Mouse (Mus musculus) splenic B cell, adult 2 months (primary cell): ENCODE measurements around the gene Olfr1191-ps1.
"Not testable (repeated sequence)": the region's sequence is repeated elsewhere in the genome, so short reads cannot be mapped to it uniquely, and the experiment has no call there.

Experiments
- DNase-seq: peaks from one replicate; pipeline ENCODE4 v3.0.0-alpha.2; 2011; ENCODE audit warnings: low read depth, low spot score
- H3K27me3 ChIP-seq: 2 replicates; pipeline ENCODE4 v1.6.1; 2012; ENCODE audit warnings: mild to moderate bottlenecking, low read length, moderate library complexity, mixed read lengths; ENCODE audit not compliant: control insufficient read depth, poor library complexity, insufficient read depth, severe bottlenecking
- H3K36me3 ChIP-seq: 2 replicates; pipeline ENCODE4 v1.6.1; 2012; ENCODE audit warnings: mild to moderate bottlenecking, low read length, moderate library complexity, mixed read lengths; ENCODE audit not compliant: control insufficient read depth, poor library complexity, insufficient read depth, severe bottlenecking

Gene Olfr1191-ps1

DNA sequence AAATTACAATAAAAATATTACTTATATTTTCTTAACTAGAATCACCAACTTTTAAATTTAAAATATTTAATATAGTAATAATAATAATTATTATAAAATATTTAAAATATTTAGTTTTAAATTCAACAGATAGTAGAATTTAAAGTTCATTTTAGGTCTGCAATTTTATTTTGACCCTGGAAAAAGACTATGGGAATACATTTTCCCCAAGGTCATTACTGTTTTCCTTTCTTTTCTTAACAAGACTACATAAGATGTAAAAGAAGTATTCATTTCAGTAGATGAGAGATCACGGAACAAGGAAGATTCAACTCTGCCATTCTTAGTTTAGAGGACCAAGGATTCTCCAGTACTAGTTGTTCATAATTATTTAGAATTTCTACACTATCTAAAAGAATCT lies at the start of gene Olfr1191-ps1:
Olfr1191-ps1 (plus strand) TSS at position 301 of the 400 bp plus-strand sequence.
- H3K27me3 ChIP-seq, H3K36me3 ChIP-seq, DNase-seq: not testable (repeated sequence)

DNA sequence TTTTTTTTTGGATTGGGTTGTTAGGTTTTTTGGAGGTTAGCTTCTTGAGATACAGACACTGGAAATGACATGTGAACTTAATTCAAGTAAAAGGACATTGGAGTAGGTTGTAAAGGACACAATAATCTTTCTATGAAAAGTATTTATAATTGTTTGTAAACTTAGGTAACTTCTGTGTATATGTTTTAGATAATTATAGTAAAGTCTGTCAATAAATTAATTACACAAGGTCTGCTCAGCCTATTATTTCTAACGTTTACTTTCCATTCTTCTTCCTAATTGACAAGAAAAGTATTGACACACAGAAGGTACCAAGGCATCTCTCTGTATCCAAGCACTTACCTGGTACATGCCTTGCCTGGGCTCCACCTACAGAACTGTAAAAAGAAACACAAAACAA lies 7.9 kb downstream of the Olfr1191-ps1 start, which contains the start of gene Olfr1192-ps1:
Olfr1192-ps1 (plus strand) TSS at position 301 of the 400 bp plus-strand sequence.
- no peak for DNase-seq
- H3K36me3 ChIP-seq = no peaks in the 10 kb centered on the region

DNA sequence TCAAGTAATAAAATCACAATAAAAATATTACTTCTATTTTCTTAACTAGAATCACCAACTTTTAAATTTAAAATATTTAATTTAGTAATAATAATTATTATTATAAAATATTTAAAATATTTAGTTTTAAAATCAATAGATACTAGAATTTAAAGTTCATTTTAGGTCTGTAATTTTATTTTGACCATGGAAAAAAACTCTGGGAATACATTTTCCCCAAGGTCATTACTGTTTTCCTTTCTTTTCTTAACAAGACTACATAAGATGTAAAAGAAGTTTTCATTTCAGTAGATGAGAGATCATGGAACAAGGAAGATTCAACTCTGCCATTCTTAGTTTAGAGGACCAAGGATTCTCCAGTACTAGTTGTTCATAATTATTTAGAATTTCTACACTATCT lies 35.0 kb downstream of the Olfr1191-ps1 start, which contains the start of gene Olfr1193:
Olfr1193 (plus strand) TSS at position 301 of the 400 bp plus-strand sequence.
- not testable (repeated sequence) for DNase-seq, H3K36me3 ChIP-seq, H3K27me3 ChIP-seq

More for the DNA sequence above, 7.9 kb downstream of the Olfr1191-ps1 start, which contains the start of gene Olfr1192-ps1:
- no peaks in the 10 kb centered on the region for H3K27me3 ChIP-seq

DNA sequence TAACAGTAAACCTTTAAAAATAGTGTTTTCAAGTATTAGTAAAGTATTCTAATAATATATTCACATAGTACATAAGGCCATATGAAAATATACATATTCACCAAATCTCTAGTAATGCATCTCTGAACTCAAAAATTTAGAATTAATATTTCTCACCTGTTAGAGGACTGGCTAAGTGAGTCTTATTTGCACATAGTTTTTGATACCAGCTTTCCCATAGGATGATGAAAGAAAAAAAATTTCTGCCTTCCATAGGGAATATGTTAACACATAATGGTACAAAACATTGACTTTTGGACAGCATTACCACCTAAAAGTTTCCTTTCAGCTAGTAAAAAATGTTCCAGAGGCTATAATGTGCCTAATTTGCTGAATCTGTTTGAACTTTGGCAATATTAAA lies 48.7 kb downstream of the Olfr1191-ps1 start, which contains the start of gene Olfr1195:
Olfr1195 (minus strand) TSS at position 101 of the 400 bp plus-strand sequence.
- H3K36me3 ChIP-seq = no peaks in the 10 kb centered on the region
- no peak for DNase-seq
- no peaks in the 10 kb centered on the region for H3K27me3 ChIP-seq
